Mouse (Mus musculus) embryo, embryonic 11.5 days (tissue): Measurements from ENCODE around the gene Nxnl2.
A peak's percentile ranks its signal among the peaks of the same experiment; 100 is the strongest.
"Not testable (repeated sequence)": the region's sequence is repeated elsewhere in the genome, so short reads cannot be mapped to it uniquely, and the experiment has no call there.

Experiments
- DNase-seq: peaks from one replicate; pipeline ENCODE4 v3.0.0-alpha.2; 2012; ENCODE audit warnings: low read depth, low spot score

Gene Nxnl2

GRCm38 (mm10) chr13:51179362-51179761, 8.5 kb downstream of the Nxnl2 start:
- no peak for DNase-seq

GRCm38 (mm10) chr13:51182236-51182635, 11.4 kb downstream of the Nxnl2 start:
- no peak for DNase-seq

- no peak for DNase-seq
These were observed 14.1 kb downstream of the Nxnl2 start for GRCm38 (mm10) chr13:51184896-51185295.

GRCm38 (mm10) chr13:51190336-51190735, 19.5 kb downstream of the Nxnl2 start:
- DNase-seq: no peak

GRCm38 (mm10) chr13:51191416-51192140, 20.8 kb downstream of the Nxnl2 start:
- no peak for DNase-seq

GRCm38 (mm10) chr13:51193893-51194292, 23.1 kb downstream of the Nxnl2 start:
- DNase-seq: no peak

- no peak for DNase-seq
These were observed 26.9 kb downstream of the Nxnl2 start for GRCm38 (mm10) chr13:51197699-51198098.

GRCm38 (mm10) chr13:51198186-51198585, 27.4 kb downstream of the Nxnl2 start:
- peak; percentile 31 for DNase-seq

GRCm38 (mm10) chr13:51201985-51202843, 31.4 kb downstream of the Nxnl2 start:
- DNase-seq: not testable (repeated sequence)

GRCm38 (mm10) chr13:51202844-51203173, 32.0 kb downstream of the Nxnl2 start:
- peak; percentile 52 for DNase-seq

- DNase-seq: no peak
These were observed 32.6 kb downstream of the Nxnl2 start for GRCm38 (mm10) chr13:51203467-51203866.

GRCm38 (mm10) chr13:51204081-51204480, 33.3 kb downstream of the Nxnl2 start:
- DNase-seq: not testable (repeated sequence)

- no peak for DNase-seq
These were observed 37.1 kb downstream of the Nxnl2 start for GRCm38 (mm10) chr13:51207965-51208364.

GRCm38 (mm10) chr13:51208378-51209100, 37.7 kb downstream of the Nxnl2 start:
- no peak for DNase-seq

GRCm38 (mm10) chr13:51210639-51211038, 39.8 kb downstream of the Nxnl2 start:
- DNase-seq: no peak

- no peak for DNase-seq
These were observed 43.9 kb downstream of the Nxnl2 start for GRCm38 (mm10) chr13:51214746-51215145.

GRCm38 (mm10) chr13:51220897-51221296, 50.1 kb downstream of the Nxnl2 start:
- no peak for DNase-seq

- DNase-seq: no peak
These were observed 50.8 kb downstream of the Nxnl2 start for GRCm38 (mm10) chr13:51221425-51222160.
